Mouse (Mus musculus) gastrocnemius, adult 18-20 months (tissue): ENCODE data around the gene Uhrf1bp1l. TPM values are rescaled to one million over a fixed set of nuclear protein-coding genes. Genes with fewer than 3 reads are reported as not detected.

ENCODE experiments used
- DNase-seq: peaks from one replicate; pipeline ENCODE4 v3.0.0; 2021; ENCODE audit warnings: low spot score
- total RNA-seq, 2 experiments: library from RNA; stranded (reverse); gene quantifications; 2 replicates each; pipeline ENCODE4 v1.2.3; 2021

The Uhrf1bp1l gene
- total RNA-seq, 2 experiments from 2014 or later: 13.2 to 21.6 TPM

- no peak for DNase-seq
Measured at GRCm38 (mm10) chr10:89837476-89837875, 92.7 kb downstream of the Uhrf1bp1l start.

- DNase-seq: no peak
Measured at GRCm38 (mm10) chr10:89838834-89839233, 94.0 kb downstream of the Uhrf1bp1l start.

- DNase-seq: no peak
Measured at GRCm38 (mm10) chr10:89850951-89851350, 106.2 kb downstream of the Uhrf1bp1l start.

- DNase-seq: no peak
Measured at GRCm38 (mm10) chr10:89855251-89855875, 110.6 kb downstream of the Uhrf1bp1l start.

GRCm38 (mm10) chr10:89856286-89856685 lies 111.5 kb downstream of the Uhrf1bp1l start:
- no peak for DNase-seq

GRCm38 (mm10) chr10:89868211-89868610 lies 123.4 kb downstream of the Uhrf1bp1l start:
- DNase-seq: no peak

GRCm38 (mm10) chr10:89868836-89869235 lies 124.0 kb downstream of the Uhrf1bp1l start:
- DNase-seq: no peak

Other genes with a start within 250 kb of the Uhrf1bp1l start
- gene Nr1h4, start 211.4 kb upstream of the Uhrf1bp1l start, total RNA-seq: under 1 TPM in 1 of 2 experiments, not detected in 1; 0.19 TPM
- under 1 TPM in 1 of 2 experiments, not detected in 1; 0.07 TPM for gene Slc17a8, start 123.7 kb upstream of the Uhrf1bp1l start, total RNA-seq
- 10 to 100 TPM; 12.3 to 12.9 TPM for gene Scyl2, start 58.7 kb upstream of the Uhrf1bp1l start, total RNA-seq
- gene Actr6, start 12.7 kb upstream of the Uhrf1bp1l start, total RNA-seq: 1 to 10 TPM; 5.5 to 7.7 TPM
- under 1 TPM; 0.09 to 0.17 TPM for gene Anks1b, start 128.5 kb downstream of the Uhrf1bp1l start, total RNA-seq